Mouse (Mus musculus) activated CD4-positive, CD25-positive, alpha-beta regulatory T cell, adult 9 weeks (primary cell): Measurements from ENCODE around the gene Mok. TPM values are rescaled to one million over a fixed set of nuclear protein-coding genes. Genes with fewer than 3 reads are reported as not detected.

Source experiments
- polyA plus RNA-seq: library from polyadenylated mRNA; unstranded; fragments of 100-300 nt; shearing (Covaris generic); gene quantifications from one replicate; pipeline ENCODE4 v1.2.1, GENCODE M21; 2017

Gene Mok
- polyA plus RNA-seq = 0.20 TPM

DNA sequence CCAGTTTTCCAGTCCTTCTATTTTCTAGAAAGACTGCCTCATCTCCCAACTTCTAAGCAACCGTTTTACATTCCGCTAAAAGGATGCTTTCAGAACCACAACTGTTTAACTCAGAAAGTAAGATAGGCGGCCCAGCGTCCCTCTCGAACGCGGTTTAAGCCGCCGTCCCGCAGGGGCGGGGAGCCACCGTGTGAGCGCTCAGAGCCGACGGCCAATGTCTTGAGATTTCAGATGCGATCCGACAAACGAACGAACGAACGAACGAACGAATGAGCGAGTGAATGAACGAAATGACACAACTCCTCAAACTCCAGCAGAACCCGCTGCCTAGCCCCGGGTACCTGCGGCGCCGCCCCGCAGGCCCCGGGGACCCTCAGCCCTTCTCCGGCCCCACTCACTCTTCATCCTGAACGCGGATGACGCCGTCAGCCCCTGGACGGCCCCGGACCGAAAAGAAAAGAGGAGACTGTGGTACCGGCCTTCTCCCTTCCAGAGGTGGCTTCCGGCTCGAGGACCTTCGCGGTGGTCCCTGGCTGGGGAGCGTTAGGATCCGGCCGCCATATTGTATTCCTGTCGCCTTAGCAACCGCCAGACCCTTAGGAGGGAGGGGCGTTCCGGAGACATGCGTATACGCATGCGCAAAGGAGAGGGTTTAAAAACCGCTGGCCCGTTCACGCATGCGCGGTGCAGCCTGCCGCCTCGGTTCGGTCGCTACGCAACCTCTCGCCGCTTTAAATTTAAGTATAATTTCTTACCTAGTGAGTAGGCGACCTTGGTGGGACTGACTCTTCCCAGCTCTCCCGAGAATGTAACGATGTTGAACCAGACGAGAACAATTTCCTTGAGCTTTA is at the start of gene Mok:
TSS of gene Mok (minus strand) at position 592 of the 851 bp plus-strand sequence.

GRCm38 (mm10) chr12:110889036-110890020 is 48.6 kb upstream of the Mok start, which contains the start of the genes Cinp and Tecpr2:
TSS of gene Cinp (minus strand) at chr12:110889145.
TSS of gene Tecpr2 (plus strand) at chr12:110889264.

GRCm38 (mm10) chr12:110850010-110850928 is 9.5 kb upstream of the Mok start, which contains the start of gene Zfp839:
TSS of gene Zfp839 (plus strand) at chr12:110850253.

Other genes with a start within 250 kb of the Mok start
- gene Dync1h1, start 239.5 kb downstream of the Mok start, polyA plus RNA-seq = 25.8 TPM
- not detected for gene 1700001K19Rik, start 158.3 kb downstream of the Mok start, polyA plus RNA-seq
- 470 TPM for gene Hsp90aa1, start 138.2 kb downstream of the Mok start, polyA plus RNA-seq
- gene Wdr20, start 103.0 kb downstream of the Mok start, polyA plus RNA-seq = 53.5 TPM
- gene Zfp839, start 9.3 kb upstream of the Mok start, polyA plus RNA-seq = 1.9 TPM
- gene Cinp, start 48.2 kb upstream of the Mok start, polyA plus RNA-seq = 42.5 TPM
- 2.7 TPM for gene Tecpr2, start 48.3 kb upstream of the Mok start, polyA plus RNA-seq
- gene Ankrd9, start 138.1 kb upstream of the Mok start, polyA plus RNA-seq = 1.1 TPM
- 6.8 TPM for gene Rcor1, start 198.4 kb upstream of the Mok start, polyA plus RNA-seq